Mouse (Mus musculus) lung, postnatal 10 days (tissue): ENCODE measurements around the gene Cyp4f39.
A peak's percentile ranks its signal among the peaks of the same experiment; 100 is the strongest.

Experiments
- DNase-seq: peaks from one replicate; pipeline ENCODE4 v3.0.0; 2021

Gene Cyp4f39

DNA sequence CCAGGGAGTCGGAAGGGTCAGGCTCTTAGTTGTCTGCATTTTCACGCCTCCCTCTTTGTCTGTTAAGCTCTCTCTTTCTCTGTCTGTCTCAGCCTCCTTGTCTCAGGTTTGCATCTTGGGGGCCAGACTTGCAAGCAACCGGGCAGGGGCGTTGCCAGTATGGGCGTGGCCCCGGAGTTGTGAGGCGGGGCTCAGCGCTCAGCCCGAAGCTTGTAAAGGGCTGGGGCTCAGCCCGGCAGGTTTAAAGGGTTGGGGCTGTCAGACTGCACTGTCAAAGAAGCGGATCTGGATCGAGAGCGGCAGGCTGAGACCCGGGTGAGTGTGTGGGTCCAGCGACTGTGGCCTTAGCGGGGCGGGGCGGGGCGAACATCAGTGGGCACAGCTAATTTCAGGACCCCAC, at the start of gene Cyp4f39:
Gene Cyp4f39 (plus strand): TSS at position 242 of the 400 bp plus-strand sequence.
- peak; percentile 53 for DNase-seq

DNA sequence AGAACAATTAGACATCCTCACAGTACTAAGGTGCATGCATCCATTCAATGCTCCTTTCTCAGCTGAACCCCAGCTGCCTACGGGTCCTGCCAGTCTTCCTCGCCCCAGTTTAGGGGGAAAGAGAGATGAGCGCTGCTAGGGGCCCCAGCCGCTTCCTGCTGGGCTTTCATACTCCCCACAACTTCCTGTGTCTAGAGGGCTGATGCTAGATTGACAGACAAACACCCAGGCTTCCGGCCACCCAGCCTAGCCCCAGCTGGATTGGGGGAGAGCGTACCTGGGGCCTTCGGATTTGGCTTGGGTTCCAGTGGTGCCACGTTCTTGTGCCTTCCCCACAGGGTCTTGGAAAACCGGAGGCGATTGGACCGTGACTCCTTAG, 49.8 kb upstream of the Cyp4f39 start:
- DNase-seq, result no peak

DNA sequence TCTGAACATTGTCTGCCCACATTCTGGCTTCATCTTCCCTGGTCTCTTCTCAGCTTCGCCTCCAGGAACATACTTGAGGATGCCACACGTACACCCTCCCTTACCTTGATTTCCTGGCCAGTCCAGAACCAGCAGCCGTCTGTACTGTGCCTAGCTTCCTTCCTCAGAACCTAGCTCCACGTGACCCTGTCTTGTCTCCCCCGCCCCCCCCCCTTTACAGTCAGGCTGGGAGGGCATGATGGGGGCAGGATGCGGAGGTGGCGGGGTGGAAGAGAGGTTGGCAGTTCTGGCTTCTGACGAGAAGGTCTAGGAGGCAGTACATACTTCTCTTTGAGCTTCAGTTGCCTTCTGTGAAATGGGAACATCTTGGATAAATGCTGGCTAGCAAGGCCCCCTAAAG, 49.1 kb upstream of the Cyp4f39 start, which contains the start of gene Rasal3:
Gene Rasal3 (minus strand): TSS at position 167 of the 400 bp plus-strand sequence.
- DNase-seq, result no peak

DNA sequence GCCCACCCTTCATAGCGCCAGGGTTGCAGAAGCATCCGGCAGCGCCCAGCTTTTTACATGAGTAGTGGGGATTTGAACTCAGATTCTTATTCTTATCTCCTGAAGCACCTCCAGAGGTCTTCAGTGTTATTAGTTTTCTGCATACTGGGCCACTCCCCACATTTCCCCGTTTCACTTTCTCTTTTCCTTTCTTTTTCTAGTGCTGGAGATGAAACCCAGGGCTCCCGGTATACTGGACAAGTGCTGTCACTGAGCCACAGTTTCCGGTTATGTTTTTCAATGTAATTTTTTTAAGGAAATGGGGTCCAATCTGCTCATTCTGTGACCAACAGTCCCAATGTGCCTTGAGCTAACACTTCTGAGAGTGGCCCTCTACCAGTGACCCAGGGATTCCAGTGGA, 40.6 kb upstream of the Cyp4f39 start:
- no peak for DNase-seq

DNA sequence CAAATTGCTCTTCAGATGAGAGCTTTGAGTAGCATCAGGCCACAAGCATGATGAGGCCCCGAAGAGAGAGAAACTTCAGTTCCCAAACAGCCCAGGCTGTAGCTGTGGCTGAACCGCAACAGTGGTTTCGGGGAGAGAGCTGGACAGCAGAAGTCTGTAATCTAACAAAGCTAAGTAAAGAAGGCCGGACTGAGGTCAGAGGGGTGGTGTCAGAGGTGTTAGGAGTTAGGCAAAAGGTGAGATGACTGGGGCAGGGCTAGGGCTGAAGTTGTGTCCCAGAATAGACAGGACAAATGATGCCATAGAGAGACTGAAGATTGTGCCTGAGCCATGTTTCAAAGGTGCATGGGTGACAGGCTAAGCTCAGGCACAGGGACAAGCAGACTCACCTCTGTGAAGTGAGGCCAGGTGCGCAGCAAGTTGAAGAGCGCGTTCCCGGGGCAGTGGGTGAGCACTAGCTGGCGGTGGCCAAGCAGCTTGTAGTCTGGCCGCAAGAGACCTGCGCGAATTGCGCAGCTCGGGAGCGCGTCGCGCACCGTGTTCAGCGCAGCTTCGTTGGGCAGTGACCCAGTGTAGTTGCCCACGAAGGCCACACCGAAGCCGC, 37.0 kb upstream of the Cyp4f39 start:
- no peak for DNase-seq

DNA sequence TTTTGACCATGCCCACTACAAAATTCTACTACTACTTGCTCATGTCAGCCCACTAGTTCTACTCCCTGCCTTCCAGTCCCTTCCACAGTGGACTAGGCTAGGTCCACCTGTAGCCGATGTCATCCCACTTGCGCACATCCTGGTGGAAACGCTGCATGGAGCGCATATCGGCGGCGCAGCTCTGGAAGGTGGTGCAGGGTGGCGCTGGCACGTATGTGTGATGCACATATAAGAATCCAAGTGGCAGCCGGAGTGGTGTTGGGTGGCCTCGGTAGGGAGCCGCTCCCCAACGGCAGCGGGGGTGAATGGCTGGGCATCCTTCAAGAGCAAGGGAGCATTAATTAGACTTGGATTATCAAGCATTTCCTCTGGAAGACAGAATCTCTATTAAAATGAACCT, 35.8 kb upstream of the Cyp4f39 start:
- no peak for DNase-seq

DNA sequence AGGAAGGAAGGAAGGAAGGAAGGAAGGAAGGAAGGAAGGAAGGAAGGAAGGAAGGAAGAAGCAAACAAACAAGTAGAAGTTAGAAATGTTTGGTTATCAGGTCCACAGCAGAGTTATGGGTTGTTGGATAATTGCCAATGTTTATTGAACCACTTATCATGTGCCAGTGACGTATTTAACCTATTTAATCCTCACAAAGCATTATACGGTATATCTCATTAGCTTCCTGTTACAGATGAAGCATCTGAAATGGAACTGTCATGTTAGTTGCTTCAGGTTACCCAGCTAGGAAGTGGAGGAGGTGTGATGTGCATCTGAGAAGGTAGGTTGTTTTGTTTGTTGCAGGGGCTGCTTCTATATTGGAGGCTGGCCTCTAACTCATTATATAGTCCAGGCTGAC, 32.5 kb upstream of the Cyp4f39 start:
- no peak for DNase-seq

DNA sequence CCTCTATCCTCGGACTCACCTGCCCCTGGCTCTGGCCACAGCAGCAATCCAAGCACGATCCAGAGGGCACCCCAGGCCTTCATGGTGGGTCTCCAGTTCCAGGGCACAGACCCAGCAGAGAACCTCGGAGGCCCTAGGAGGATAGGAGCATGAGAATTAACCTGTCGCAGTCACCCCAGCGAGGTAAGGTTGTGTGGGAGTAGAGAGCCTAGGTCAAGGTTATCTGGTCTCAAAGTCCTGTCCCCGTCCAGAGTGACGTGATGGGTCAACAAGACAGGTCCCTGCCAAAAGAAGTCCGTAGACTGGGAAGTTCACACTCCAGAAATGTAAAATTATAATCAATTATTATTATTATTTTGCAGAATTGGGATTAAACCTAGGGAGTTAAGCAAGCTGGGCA, 31.7 kb upstream of the Cyp4f39 start:
- DNase-seq, result no peak

DNA sequence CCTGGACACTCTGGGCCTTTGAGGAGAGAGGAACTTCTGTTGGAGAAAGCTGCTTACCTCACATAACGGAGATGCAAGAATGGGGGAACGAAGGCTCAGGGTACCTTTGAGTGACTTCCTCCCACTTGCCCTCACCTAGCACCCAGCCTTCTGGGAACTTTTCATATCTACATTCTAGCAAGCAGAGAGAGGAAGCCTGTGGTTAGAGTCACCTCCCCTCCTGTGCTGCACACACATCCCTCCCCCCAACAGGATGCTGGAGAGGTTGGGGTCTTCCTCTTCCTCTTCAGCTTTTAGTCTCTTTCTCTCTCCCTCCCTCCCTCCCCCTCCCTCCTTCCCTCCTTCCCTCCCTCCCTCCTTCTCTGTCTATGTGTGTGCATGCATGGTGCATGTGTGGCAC, 28.5 kb upstream of the Cyp4f39 start, which contains the start of gene Pglyrp2:
Gene Pglyrp2 (minus strand): TSS at position 134 of the 400 bp plus-strand sequence.
- DNase-seq, result no peak

DNA sequence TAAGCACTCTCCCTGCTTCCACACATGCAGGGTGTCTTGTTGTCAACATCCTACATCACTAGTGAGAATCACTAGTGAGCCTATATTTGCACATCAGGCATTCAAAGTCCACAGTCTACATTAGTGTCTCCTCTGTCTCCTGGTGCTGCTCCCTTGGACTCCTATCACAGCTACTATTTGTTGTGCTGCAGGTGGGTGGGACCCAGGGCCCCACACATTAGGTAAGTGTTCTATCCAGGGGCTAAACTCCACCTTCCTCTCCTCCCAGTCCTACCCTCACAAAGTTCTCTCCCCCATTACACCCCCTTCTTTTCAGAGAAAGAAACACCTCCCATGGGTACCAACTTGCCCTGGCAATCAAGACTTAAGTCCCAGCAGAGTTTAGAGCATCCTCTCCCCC, 25.9 kb upstream of the Cyp4f39 start:
- no peak for DNase-seq

DNA sequence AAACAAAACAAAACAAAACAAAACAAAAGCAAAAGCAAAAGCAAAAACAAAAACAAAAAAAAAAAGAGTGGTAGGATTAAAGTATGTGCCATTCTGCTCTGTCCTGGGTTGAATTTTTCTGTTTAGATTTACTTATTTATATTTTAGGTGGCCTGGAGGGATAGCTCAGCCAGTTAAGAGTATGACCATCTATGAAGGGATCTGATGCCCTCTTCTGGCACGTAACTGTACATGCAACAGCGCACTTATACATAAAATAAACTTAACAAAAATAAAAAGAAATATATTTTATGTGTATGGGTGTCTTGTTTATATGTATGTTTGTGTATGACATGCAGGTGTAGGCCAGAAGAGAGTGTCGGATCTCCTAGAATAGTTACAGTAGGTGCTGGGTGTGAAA, 20.6 kb upstream of the Cyp4f39 start:
- no peak for DNase-seq

DNA sequence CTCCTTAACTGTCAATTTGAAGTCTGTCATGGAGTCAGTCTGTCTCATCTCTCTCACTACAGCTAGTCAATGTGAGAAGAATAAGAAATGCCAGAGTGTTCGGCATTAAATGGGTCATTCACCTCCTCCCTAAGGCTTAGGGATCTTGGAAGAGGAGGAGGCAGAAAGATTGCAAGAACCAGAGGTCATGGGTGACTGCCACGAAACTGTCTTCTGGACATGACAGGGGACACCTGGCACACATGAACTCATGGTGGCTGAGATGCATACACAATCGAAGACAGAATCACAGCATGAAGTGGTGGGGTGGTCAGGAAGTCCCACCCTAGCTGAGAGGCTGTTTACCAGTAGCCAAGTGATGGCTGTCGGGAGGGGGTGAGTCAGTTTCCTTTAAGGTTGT, 18.2 kb upstream of the Cyp4f39 start:
- peak; percentile 38 for DNase-seq

DNA sequence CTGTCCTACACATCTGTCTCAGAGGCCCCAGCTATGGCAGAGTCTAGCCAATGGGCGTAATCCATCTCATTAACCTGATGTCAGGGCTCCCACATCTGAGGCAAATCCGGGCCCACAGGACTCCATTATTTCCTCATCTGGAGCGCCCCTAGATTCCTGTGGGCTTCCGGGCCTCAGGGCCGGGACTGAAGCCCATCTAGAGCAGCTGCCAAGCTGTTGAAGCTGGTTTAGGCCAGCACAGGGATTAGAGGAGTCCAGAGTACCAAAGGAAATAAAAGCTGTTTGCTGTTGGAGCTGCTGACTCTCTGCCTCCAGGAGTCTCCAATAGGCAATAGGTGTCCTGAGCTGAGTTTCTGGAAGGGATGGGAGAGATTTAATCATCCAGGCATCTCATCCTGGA, 17.4 kb upstream of the Cyp4f39 start:
- no peak for DNase-seq

DNA sequence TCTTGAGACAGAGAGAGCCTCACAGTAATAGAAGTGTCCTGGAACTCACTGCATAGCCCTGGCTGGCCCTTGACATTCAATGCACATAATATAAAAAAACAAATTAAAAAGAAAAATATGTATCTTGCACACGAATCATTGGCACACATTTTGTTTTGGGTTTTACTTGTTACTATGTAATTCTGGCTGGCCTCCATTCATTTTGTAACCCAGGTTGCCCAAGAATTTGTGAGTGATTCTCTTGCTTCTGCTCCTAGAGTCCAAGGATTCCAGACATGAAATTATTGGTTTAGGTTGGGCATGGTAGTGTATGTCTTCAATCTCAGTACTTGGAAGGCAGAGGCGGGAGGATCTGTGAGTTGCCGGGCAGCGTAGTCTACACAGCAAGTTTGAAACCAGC, 15.4 kb upstream of the Cyp4f39 start:
- DNase-seq, result no peak

DNA sequence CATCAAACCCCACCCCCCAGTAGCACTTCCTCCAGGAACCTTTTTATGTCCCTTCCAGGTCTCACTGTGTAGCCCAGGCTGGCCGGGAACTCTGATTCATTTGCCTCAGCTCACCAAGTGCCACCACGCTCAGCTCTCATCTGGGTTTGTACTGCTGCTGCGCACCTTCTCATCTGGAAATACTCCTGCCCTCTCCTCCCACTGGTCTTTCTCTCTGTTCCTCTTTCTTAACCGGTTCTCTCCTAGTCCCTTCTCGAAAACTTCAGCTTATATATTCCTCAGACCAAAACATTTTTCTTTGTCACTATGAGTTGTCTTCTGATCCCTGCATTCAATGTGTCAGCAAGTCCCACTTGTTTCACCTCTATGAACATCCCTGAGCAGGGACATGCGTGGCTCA, 9.3 kb upstream of the Cyp4f39 start:
- DNase-seq, result no peak

DNA sequence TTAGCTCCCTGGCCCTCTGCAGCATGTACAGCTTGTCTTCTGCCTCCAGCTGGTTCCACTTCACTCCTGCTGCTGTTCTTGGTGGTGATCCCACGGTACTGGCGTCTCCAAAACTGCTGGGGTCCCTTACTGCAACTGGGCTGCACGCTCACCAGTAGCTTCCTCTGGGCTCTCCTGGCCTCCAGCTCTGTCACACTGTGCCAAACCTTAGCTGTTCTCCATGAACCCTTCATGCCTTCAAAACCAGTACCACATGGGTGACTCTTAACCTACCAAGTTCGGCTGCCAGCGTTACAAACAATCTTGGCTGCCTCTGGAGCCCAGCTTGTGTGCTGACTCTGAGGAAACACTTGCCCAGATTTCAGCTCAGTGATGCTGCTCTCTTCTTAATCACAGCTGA, 7.5 kb upstream of the Cyp4f39 start:
- DNase-seq, result peak; percentile 38

DNA sequence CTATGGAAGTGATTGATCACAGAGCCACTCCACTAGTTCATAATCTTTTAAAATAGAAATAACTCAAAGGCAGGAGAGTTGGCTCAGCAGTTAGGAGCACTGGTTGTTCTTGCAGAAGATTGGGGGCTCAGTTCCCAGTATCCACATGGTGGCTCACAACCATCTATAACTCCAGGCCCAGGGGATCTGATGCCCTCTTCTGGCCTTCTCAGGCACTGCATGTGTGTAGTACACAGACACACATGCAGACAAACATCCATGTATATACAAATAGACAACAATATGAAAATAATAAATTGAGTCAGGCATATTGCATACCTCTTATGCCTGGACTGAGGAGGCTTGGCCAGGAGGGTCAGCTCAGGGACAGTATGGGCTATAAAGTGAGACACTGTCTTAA, 5.3 kb upstream of the Cyp4f39 start:
- no peak for DNase-seq

DNA sequence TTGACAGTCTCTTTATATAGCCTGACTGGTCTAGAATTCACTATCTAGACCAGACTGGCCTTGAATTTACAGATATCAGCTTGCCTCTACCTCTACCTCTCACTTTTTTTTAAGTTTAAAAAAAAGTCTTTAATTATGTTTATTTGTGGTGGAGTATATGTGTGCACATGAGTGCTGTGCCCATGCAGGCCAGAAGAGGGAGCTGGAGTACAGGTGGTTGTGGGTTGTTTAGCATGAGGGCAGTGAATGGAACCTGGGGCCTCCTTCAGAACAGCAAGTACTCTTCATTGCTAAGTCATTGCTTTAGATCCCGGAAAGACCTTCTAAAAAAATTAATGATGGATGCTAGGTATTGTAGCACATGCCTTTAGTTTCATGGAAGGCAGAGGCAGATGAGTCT, 3.5 kb upstream of the Cyp4f39 start:
- DNase-seq, result no peak

DNA sequence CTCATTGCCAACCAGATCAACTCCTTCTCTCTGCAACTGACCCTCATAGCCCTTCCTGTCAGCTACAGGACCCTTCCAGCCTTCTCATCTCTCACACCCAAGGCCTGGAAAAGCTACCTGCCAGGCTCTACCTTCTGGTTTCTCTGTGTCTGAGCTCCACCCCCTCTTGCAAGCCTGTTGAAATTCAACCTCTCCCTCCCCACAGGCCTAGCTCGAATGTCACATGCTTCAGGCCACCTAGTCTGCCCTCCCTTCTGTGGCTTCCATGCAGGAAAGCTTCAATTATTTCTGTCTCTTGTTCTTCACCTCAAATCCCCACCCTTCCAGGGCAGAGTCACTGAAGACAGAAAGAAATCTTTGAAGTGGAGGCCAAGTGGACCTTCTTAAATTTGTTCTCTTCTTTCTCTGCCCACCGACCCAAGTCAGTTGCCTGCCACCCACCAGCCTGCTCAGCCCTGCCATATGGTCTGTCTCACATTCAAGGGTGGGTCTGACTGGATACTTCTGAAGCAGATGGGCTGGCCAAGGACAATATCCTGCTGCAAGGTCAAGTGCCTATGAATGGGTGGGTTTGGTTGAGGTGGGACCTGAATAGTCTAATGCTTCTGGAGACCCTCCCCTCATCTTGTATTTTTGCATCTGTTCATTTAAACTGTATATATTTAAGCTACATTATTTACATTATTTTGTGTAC, 1.5 kb upstream of the Cyp4f39 start:
- no peak for DNase-seq

DNA sequence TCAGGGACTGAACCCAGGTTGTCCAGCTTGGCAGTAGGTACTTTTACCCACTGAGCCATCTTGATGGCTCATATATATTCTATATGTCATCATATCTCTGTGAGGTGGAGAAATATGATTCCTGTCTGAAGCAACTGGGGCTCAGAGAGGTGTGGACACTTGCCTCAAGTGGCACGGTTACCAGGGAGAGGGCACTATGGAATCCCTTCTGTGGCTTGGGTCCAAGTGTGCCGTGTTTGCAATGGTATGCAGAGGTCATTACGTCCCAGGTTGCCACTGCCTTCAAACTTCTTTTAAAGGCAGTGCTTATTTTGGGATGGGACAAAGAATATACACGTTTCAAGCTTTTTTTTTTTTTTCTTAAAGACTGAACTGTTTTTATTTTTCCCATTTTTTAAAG, 1.7 kb downstream of the Cyp4f39 start:
- DNase-seq, result peak; percentile 37

DNA sequence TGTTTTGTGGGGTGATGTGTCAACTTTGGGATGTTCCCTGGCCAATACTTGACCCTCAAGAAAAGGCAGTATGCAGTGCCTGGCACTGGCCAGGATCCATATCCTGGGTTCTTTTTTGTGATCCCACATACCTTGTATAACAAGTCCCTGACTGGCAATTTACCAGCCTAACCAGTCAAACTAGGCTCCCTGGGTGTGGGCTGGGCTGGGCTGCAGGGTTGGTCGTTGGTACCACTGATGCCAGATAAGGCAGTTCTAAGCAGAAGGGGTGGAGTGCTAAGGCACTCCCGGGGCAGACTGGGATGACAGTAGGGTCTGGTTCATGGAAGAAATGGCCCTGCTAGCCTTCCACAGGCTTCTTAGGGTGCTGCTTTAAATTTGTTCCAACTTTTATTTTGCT, 2.5 kb downstream of the Cyp4f39 start:
- DNase-seq, result no peak

DNA sequence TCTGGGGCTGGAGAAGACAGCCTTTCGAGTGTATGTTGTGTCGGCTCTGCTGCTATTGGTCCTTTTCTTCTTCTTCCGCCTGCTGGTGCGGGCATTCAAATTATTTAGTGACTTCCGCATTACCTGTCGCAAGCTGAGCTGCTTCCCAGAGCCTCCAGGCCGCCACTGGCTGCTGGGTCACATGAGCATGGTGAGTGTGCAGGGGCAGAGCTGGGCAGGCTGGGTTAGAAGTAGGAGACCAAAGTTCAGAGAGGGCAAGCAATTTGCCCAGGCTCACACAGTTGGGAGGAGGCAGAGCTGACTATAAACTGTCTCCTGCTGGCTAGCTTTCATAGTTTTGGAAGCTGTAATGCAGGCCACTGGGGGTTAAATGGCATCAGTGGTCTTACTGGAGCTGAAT, 16.0 kb downstream of the Cyp4f39 start:
- no peak for DNase-seq

DNA sequence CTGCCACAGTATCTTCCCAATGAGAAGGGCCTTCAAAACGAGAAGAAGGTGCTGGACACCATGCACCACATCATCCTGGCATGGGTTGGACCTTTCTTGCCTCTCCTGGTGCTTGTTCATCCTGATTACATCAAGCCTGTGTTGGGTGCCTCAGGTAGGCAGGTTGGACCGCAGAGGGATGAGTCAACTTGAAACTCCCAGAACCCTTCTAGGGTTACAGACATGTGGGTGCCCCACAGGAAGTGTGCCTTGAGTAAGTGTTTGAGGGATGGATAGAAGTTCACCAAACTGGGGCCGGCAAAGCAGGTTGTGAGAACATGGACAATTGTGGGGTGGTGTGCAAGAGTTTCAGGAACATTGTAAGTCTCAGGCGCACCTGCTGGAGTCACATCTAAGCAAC, 18.3 kb downstream of the Cyp4f39 start:
- DNase-seq, result no peak

DNA sequence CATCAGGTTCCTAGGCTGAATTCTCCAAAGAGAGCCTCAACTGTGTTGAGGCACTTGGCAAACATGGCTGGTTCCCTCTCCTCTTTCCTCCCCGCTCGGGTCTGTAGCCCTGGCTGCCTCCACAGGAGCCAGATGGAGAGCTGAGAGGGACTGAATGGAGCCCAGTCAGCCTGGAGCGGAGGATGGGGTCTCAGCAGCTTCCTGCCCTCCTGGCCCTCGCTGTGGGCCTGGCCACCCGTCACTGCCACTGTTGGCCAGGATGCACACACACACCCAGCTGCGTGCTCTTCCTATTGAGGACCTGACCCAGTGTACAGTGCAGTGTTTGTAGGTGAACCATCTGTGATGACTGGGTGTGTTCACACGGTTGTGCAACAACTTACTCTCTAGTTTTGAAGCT, 19.7 kb downstream of the Cyp4f39 start:
- DNase-seq, result no peak

DNA sequence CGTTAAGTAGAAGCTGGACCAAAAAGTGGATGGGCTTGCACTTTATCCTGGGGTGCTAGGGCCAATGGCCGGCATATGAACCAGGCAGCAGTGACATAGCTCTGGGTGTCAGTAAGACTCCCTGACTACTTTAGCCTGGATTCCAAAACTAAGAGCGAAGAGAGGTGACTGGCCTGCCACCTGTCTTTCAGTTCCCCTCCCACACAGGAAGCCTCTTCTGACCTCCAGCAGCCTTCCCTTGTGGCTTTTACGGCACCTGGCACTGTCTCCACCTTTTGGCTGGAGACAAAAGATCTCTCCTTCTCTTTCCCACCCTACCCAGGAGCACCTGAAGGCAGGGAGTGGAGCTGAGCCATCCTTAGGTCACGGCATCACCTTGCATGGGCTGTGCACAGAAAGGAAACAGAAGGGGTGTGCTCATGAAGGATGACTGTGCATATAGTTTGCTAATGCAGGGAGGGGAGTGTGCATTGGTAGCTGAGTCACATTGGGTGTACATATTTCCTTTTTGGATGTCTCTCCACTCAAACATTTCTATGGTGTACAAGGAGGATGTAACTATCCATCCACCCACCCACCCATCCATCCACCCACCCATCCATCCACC, 22.5 kb downstream of the Cyp4f39 start:
- DNase-seq, result no peak
